Mouse (Mus musculus) hindbrain, embryonic 16.5 days (tissue): ENCODE results near the gene Cops4. TPM values are rescaled to one million over a fixed set of nuclear protein-coding genes. Genes with fewer than 3 reads are reported as not detected.

ENCODE experiments used
- ATAC-seq: fragments of 200-750 bp; cut with Nextera tagmentation; 2 replicates; pipeline ENCODE4 v1.8.0; 2017; ENCODE audit warnings: moderate TSS enrichment, moderate library complexity
- H3K27ac ChIP-seq: fragments of 300-500 bp; sonication (generic); 2 replicates; pipeline ENCODE4 v1.5.1; 2014; ENCODE audit warnings: low read depth, mild to moderate bottlenecking, control low read depth, low read length, moderate library complexity
- H3K27me3 ChIP-seq: fragments of 300-500 bp; sonication (generic); replicated peaks from 2 replicates; pipeline ENCODE4 v1.6.1; 2014; ENCODE audit warnings: low read length; ENCODE audit not compliant: control insufficient read depth, insufficient read depth
- H3K36me3 ChIP-seq: fragments of 300-500 bp; sonication (generic); 2 replicates; pipeline ENCODE4 v1.6.1; 2014; ENCODE audit warnings: mild to moderate bottlenecking, low read length, moderate library complexity, mixed read lengths; ENCODE audit not compliant: control insufficient read depth, insufficient read depth
- H3K4me1 ChIP-seq: fragments of 300-500 bp; sonication (generic); 2 replicates; pipeline ENCODE4 v1.6.1; 2014; ENCODE audit warnings: low read depth, low read length; ENCODE audit not compliant: control insufficient read depth, insufficient read depth
- H3K4me2 ChIP-seq: fragments of 300-500 bp; sonication (generic); 2 replicates; pipeline ENCODE4 v1.6.1; 2014; ENCODE audit warnings: mild to moderate bottlenecking, low read length, control low read depth, moderate library complexity
- H3K4me3 ChIP-seq: fragments of 300-500 bp; sonication (generic); 2 replicates; pipeline ENCODE4 v1.5.1; 2014; ENCODE audit warnings: mild to moderate bottlenecking, low read length, control low read depth, moderate library complexity
- H3K9ac ChIP-seq: fragments of 300-500 bp; sonication (generic); 2 replicates; pipeline ENCODE4 v1.6.1; 2014; ENCODE audit warnings: low read depth, mild to moderate bottlenecking, control low read depth, low read length, moderate library complexity
- H3K9me3 ChIP-seq: fragments of 300-500 bp; sonication (generic); 2 replicates; pipeline ENCODE4 v1.6.1; 2014; ENCODE audit warnings: mild to moderate bottlenecking, low read length, moderate library complexity; ENCODE audit not compliant: control insufficient read depth
- WGBS: fragments of 180-500 bp; shearing (Covaris S2); extraction: QIAGEN DNeasy Blood & Tissue Kit; methylation state at CpG from one replicate; pipeline ENCODE4 v1.1.7; 2014; 5-methylcytosine and 5-hydroxymethylcytosine counted together
- polyA plus RNA-seq: library from polyadenylated mRNA; unstranded; fragments of >200 nt; fragmentation: Nextera tagmentation; extraction: Ambion mirVana; gene quantifications from 2 replicates; pipeline ENCODE4 v1.2.1, GENCODE M21; 2015

Gene Cops4
- polyA plus RNA-seq, 1 experiment from 2014 or later: 173 TPM

GRCm38 (mm10) chr5:100524921-100525320 lies 6.8 kb downstream of the Cops4 start:
- no peak for ATAC-seq
- Histone ChIP-seq H3K27ac (no peak overlapping the region), H3K4me1 (peaks cover 3% of the 10 kb centered on the region), H3K4me3 (no peak overlapping the region), H3K9ac (no peak overlapping the region), H3K27me3 (no peaks in the 10 kb centered on the region), H3K4me2 (no peak overlapping the region), H3K36me3 (peaks cover 9% of the 10 kb centered on the region; the same call in 1 of the 2 replicates), H3K9me3 (no peaks in the 10 kb centered on the region)
- WGBS: 96% methylated on average over 9 of the region's 9 CpGs

- no peak for ATAC-seq
- no peaks in the 10 kb centered on the region for H3K27me3 ChIP-seq
These were observed 7.5 kb downstream of the Cops4 start for GRCm38 (mm10) chr5:100525620-100526019.

GRCm38 (mm10) chr5:100526164-100526563 lies 8.1 kb downstream of the Cops4 start:
- Histone ChIP-seq H3K27me3 (no peaks in the 10 kb centered on the region), H3K9me3 (no peaks in the 10 kb centered on the region), H3K4me3 (no peak overlapping the region), H3K4me1 (no peaks in the 10 kb centered on the region), H3K4me2 (no peak overlapping the region), H3K27ac (no peak overlapping the region), H3K9ac (no peak overlapping the region), H3K36me3 (peaks cover 19% of the 10 kb centered on the region)
- ATAC-seq: no peak
- 89% methylated on average over 7 of the region's 7 CpGs for WGBS

More at GRCm38 (mm10) chr5:100525620-100526019, 7.5 kb downstream of the Cops4 start:
- no peaks in the 10 kb centered on the region for H3K9me3 ChIP-seq
- WGBS: 88% methylated on average over 3 of the region's 3 CpGs
- H3K36me3 ChIP-seq: peaks cover 14% of the 10 kb centered on the region
- H3K4me2 ChIP-seq: no peak overlapping the region; the same call in 1 of the 2 replicates
- H3K27ac ChIP-seq: no peak overlapping the region
- no peaks in the 10 kb centered on the region for H3K4me1 ChIP-seq
- no peak overlapping the region for H3K4me3 ChIP-seq
- no peak overlapping the region for H3K9ac ChIP-seq

GRCm38 (mm10) chr5:100535826-100536225 lies 17.7 kb downstream of the Cops4 start:
- Histone ChIP-seq H3K4me1 (no peaks in the 10 kb centered on the region), H3K9me3 (no peaks in the 10 kb centered on the region), H3K4me2 (no peak overlapping the region), H3K9ac (no peak overlapping the region), H3K27ac (no peak overlapping the region), H3K27me3 (no peaks in the 10 kb centered on the region), H3K4me3 (no peak overlapping the region), H3K36me3 (peaks cover 33% of the 10 kb centered on the region)
- 79% methylated on average over 7 of the region's 7 CpGs for WGBS
- no peak for ATAC-seq

GRCm38 (mm10) chr5:100536638-100537037 lies 18.5 kb downstream of the Cops4 start:
- peaks cover 26% of the 10 kb centered on the region for H3K36me3 ChIP-seq
- no peak overlapping the region for H3K27ac ChIP-seq
- H3K9me3 ChIP-seq: no peaks in the 10 kb centered on the region
- no peak overlapping the region for H3K4me2 ChIP-seq
- H3K4me1 ChIP-seq: no peaks in the 10 kb centered on the region
- H3K4me3 ChIP-seq: no peak overlapping the region
- H3K9ac ChIP-seq: no peak overlapping the region
- ATAC-seq: no peak
- no peaks in the 10 kb centered on the region for H3K27me3 ChIP-seq
- 93% methylated on average over 3 of the region's 3 CpGs for WGBS

- Histone ChIP-seq H3K27me3 (no peaks in the 10 kb centered on the region), H3K9ac (no peak overlapping the region), H3K4me3 (no peak overlapping the region), H3K27ac (no peak overlapping the region), H3K9me3 (no peaks in the 10 kb centered on the region), H3K4me1 (no peaks in the 10 kb centered on the region), H3K4me2 (no peak overlapping the region), H3K36me3 (peaks cover 36% of the 10 kb centered on the region)
- no peak for ATAC-seq
- WGBS: 92% methylated on average over 6 of the region's 6 CpGs
These were observed 28.4 kb downstream of the Cops4 start for GRCm38 (mm10) chr5:100546294-100547080.

GRCm38 (mm10) chr5:100548236-100548635 lies 30.1 kb downstream of the Cops4 start:
- Histone ChIP-seq H3K9ac (no peak overlapping the region), H3K4me2 (no peak overlapping the region), H3K9me3 (no peaks in the 10 kb centered on the region), H3K27ac (no peak overlapping the region), H3K27me3 (no peaks in the 10 kb centered on the region), H3K36me3 (peaks cover 28% of the 10 kb centered on the region), H3K4me3 (no peak overlapping the region), H3K4me1 (no peaks in the 10 kb centered on the region)
- 94% methylated on average over 2 of the region's 2 CpGs for WGBS
- ATAC-seq: no peak

- Histone ChIP-seq H3K36me3 (peaks cover 25% of the 10 kb centered on the region), H3K4me2 (no peak overlapping the region), H3K27me3 (no peaks in the 10 kb centered on the region), H3K4me1 (no peaks in the 10 kb centered on the region), H3K27ac (no peak overlapping the region), H3K9me3 (no peaks in the 10 kb centered on the region), H3K4me3 (no peak overlapping the region), H3K9ac (no peak overlapping the region)
- WGBS: 97% methylated on average over 4 of the region's 4 CpGs
- no peak for ATAC-seq
These were observed 31.2 kb downstream of the Cops4 start for GRCm38 (mm10) chr5:100549311-100549710.

GRCm38 (mm10) chr5:100550151-100550550 lies 32.0 kb downstream of the Cops4 start:
- Histone ChIP-seq H3K4me2 (no peak overlapping the region), H3K36me3 (peaks cover 20% of the 10 kb centered on the region), H3K9ac (no peak overlapping the region), H3K27me3 (no peaks in the 10 kb centered on the region), H3K27ac (no peak overlapping the region), H3K9me3 (no peaks in the 10 kb centered on the region), H3K4me1 (no peaks in the 10 kb centered on the region), H3K4me3 (no peak overlapping the region)
- ATAC-seq: no peak
- WGBS: 94% methylated on average over 1 of the region's 1 CpGs
